Mouse (Mus musculus) midbrain, embryonic 11.5 days (tissue): ENCODE data around the gene Senp6. TPM values are rescaled to one million over a fixed set of nuclear protein-coding genes. Genes with fewer than 3 reads are reported as not detected.

Experiments
- ATAC-seq: fragments of 200-750 bp; cut with Nextera tagmentation; 2 replicates; pipeline ENCODE4 v1.8.0; 2017; ENCODE audit warnings: moderate TSS enrichment, moderate library complexity; ENCODE audit not compliant: low FRiP score
- DNase-seq: peaks from one replicate; pipeline ENCODE4 v3.0.0; 2015; ENCODE audit warnings: low spot score; ENCODE audit errors: missing footprints
- H3K27ac ChIP-seq: fragments of 300-500 bp; sonication (generic); 2 replicates; pipeline ENCODE4 v1.5.1; 2014; ENCODE audit warnings: low read depth, low read length
- H3K27me3 ChIP-seq: fragments of 300-500 bp; sonication (generic); 2 replicates; pipeline ENCODE4 v1.6.1; 2014; ENCODE audit warnings: mild to moderate bottlenecking, low read length, moderate library complexity, mixed read lengths; ENCODE audit not compliant: control insufficient read depth, insufficient read depth
- H3K36me3 ChIP-seq: fragments of 300-500 bp; sonication (generic); 2 replicates; pipeline ENCODE4 v1.6.1; 2014; ENCODE audit warnings: mild to moderate bottlenecking, low read length, moderate library complexity, mixed read lengths; ENCODE audit not compliant: control insufficient read depth, insufficient read depth
- H3K4me1 ChIP-seq: fragments of 300-500 bp; sonication (generic); 2 replicates; pipeline ENCODE4 v1.6.1; 2014; ENCODE audit warnings: low read length; ENCODE audit not compliant: control insufficient read depth, insufficient read depth
- H3K4me2 ChIP-seq: fragments of 300-500 bp; sonication (generic); 2 replicates; pipeline ENCODE4 v1.6.1; 2014; ENCODE audit warnings: mild to moderate bottlenecking, moderate library complexity
- H3K4me3 ChIP-seq: fragments of 300-500 bp; sonication (generic); 2 replicates; pipeline ENCODE4 v1.5.1; 2014; ENCODE audit warnings: low read depth, low read length
- H3K9ac ChIP-seq: fragments of 300-500 bp; sonication (generic); 2 replicates; pipeline ENCODE4 v1.6.1; 2014; ENCODE audit warnings: low read length
- H3K9me3 ChIP-seq: fragments of 300-500 bp; sonication (generic); 2 replicates; pipeline ENCODE4 v1.6.1; 2016; ENCODE audit warnings: low read length; ENCODE audit not compliant: control insufficient read depth
- WGBS: fragments of 180-500 bp; shearing (Covaris S2); extraction: QIAGEN DNeasy Blood & Tissue Kit; methylation state at CpG from one replicate; pipeline ENCODE4 v1.1.7; 2014; 5-methylcytosine and 5-hydroxymethylcytosine counted together
- polyA plus RNA-seq: library from polyadenylated mRNA; unstranded; fragments of >200 nt; fragmentation: Nextera tagmentation; extraction: Ambion mirVana; gene quantifications from 2 replicates; pipeline ENCODE4 v1.2.1, GENCODE M21; 2014

The Senp6 gene
- polyA plus RNA-seq, 1 experiment from 2014 or later, result 64.7 TPM

DNA sequence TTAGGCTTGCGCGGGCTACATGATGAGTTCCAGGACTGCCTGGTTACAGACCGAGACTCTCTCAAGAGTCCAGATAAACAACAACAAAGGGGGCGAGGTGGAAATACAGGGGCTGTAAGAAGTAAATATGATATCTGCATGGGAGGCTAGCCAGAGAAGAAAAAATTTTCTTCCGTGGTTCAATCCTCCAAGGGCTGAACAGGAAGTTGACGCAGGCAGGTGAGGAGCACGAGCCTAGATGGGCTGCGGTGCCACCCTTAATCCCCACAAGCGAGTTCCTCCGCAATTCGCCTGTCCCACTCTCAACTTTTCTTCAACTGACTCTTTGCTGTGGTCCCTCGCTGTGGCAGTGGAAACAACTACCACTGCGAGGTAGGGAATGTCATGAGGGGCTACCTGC lies 97.5 kb downstream of the Senp6 start:
- ATAC-seq, result no peak
- no peaks in the 10 kb centered on the region for H3K36me3 ChIP-seq
- H3K27me3 ChIP-seq, result no peaks in the 10 kb centered on the region
- WGBS, result 5% methylated on average over 13 of the region's 13 CpGs
- H3K4me1 ChIP-seq, result no peaks in the 10 kb centered on the region
- no peak overlapping the region for H3K9ac ChIP-seq
- H3K27ac ChIP-seq, result no peak overlapping the region
- H3K4me2 ChIP-seq, result peak overlapping the region; percentile 70
- no peak for DNase-seq
- H3K4me3 ChIP-seq, result peak overlapping the region; percentile 71
- no peaks in the 10 kb centered on the region for H3K9me3 ChIP-seq

DNA sequence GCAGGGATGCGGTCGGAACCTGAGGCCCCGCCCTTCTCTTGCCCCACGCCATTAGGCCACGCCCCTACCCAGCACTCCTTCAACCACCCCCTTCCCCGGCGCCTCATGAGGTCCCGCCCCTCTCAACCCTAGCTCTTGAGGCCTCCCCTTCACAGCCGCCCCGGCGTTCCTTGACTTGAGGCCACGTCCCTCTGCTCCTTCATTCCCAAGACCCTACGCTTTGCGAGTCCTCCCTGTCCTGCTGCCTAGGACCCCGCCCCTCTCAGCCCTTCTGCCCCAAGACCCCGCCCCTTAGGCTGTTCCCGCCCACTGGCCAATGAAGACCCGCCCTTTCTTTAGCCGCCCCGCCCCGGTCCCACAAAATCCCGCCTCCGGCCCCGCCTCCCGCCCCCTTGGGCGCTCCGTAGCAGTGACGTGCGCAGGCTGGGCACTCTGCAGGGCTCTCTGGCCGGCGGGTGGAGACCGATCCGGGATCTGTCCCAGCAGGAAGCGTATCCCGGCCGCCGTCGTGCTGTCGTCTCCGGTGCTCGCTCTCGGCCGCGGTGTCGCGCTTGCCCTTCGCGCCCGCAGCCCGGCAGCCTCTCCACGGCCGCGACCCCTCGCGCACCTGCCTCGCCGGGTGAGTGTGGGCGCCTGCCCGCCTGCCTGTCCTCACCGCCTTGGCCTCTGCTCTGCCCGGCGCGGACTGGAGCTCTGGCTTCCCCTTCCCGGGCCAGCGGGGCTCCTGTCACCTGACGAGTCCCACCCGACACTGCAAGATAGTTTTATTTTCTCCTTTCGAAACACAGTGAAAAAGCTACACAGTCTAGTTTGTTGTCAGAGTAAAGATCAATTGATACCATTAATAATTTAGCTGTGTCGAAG lies 98.1 kb downstream of the Senp6 start, which contains the start of gene Myo6:
TSS of gene Myo6 (plus strand) at position 421 of the 864 bp plus-strand sequence.
- under 1% methylated on average over 69 of the region's 69 CpGs for WGBS
- ATAC-seq, result peak; percentile 98
- peak within 1 kb of the TSS; percentile 70 for H3K4me2 ChIP-seq
- no peaks in the 10 kb centered on the region for H3K9me3 ChIP-seq
- H3K4me3 ChIP-seq, result peak within 1 kb of the TSS; percentile 71
- H3K36me3 ChIP-seq, result no peaks in the 10 kb centered on the region
- DNase-seq, result peak; percentile 99
- no peaks in the 10 kb centered on the region for H3K4me1 ChIP-seq
- no peaks in the 10 kb centered on the region for H3K27me3 ChIP-seq
- H3K9ac ChIP-seq, result peak within 1 kb of the TSS; percentile 67
- peak within 1 kb of the TSS; percentile 35; the same call in 1 of the 2 replicates for H3K27ac ChIP-seq

DNA sequence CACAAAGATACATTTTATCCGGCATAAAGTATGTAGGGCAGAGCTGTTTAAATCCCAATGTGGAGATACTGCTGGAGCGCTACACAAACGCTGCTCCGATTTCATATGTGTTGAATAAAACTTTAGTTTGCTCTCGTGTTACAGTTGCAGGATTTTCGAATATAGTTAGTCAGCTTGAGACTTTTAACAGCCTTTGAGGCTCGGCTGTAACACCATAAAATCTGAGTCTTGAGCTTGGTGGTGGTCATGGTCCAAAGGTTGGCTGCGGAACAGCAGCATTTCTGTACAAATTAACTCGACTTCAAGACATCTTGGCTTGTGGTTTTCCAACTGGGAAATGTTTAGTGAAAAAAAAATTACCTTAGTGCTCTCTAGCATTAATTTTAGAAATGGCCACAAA lies 99.0 kb downstream of the Senp6 start:
- H3K9ac ChIP-seq, result no peak overlapping the region
- H3K4me2 ChIP-seq, result peak overlapping the region; percentile 70
- H3K4me3 ChIP-seq, result no peak overlapping the region
- H3K4me1 ChIP-seq, result no peaks in the 10 kb centered on the region
- 58% methylated on average over 9 of the region's 9 CpGs for WGBS
- no peak overlapping the region for H3K27ac ChIP-seq
- H3K36me3 ChIP-seq, result no peaks in the 10 kb centered on the region
- DNase-seq (peak; percentile 90), ATAC-seq (no peak)
- no peaks in the 10 kb centered on the region for H3K27me3 ChIP-seq
- no peaks in the 10 kb centered on the region for H3K9me3 ChIP-seq

DNA sequence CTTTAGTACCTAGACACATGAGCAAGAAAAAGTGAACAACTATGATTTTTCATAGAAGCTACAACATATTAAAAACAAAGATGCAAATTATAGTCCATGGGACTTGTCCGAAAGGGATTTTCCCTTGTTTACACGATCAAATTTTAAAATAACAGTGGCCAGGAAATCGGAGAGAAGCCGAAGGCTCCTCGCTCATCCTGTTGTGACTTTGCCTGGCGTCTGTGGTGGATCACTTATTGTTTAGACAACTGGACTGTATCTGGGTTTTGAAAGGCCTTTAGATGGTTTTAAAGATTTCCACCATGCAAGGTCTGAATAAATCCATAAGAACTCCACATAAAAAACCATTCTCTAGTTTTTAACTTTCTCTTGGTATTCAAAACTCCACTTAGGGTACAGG lies 99.7 kb downstream of the Senp6 start:
- ATAC-seq, result no peak
- Histone ChIP-seq H3K4me1 (no peaks in the 10 kb centered on the region), H3K27me3 (no peaks in the 10 kb centered on the region), H3K36me3 (no peaks in the 10 kb centered on the region), H3K9ac (no peak overlapping the region), H3K4me2 (no peak overlapping the region), H3K27ac (no peak overlapping the region), H3K4me3 (no peak overlapping the region), H3K9me3 (no peaks in the 10 kb centered on the region)
- WGBS, result 81% methylated on average over 6 of the region's 6 CpGs
- DNase-seq, result no peak

DNA sequence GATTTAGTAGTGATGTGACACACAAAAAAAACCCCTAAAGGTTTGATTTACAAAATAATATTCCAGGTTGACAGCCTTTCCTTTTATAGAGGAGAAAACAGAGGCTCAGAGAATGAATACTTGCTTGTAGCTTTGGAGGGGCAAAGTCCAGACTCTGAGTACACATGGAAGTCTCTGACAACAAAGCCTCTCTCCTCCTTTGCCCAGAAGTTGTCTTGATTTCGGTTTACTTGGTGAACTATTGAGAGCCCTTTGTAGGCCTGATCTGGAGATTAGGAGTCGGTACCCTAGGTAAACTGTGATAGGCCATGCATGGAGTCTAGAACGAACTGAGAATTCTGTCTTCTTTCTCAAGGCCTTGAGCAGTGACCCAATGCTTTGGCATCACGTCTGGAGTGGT lies 100.4 kb downstream of the Senp6 start:
- no peak overlapping the region for H3K27ac ChIP-seq
- WGBS, result 64% methylated on average over 4 of the region's 4 CpGs
- no peak overlapping the region for H3K4me2 ChIP-seq
- no peaks in the 10 kb centered on the region for H3K9me3 ChIP-seq
- H3K4me3 ChIP-seq, result no peak overlapping the region
- no peak for DNase-seq
- ATAC-seq, result no peak
- H3K27me3 ChIP-seq, result no peaks in the 10 kb centered on the region
- H3K9ac ChIP-seq, result no peak overlapping the region
- H3K4me1 ChIP-seq, result no peaks in the 10 kb centered on the region
- H3K36me3 ChIP-seq, result no peaks in the 10 kb centered on the region

DNA sequence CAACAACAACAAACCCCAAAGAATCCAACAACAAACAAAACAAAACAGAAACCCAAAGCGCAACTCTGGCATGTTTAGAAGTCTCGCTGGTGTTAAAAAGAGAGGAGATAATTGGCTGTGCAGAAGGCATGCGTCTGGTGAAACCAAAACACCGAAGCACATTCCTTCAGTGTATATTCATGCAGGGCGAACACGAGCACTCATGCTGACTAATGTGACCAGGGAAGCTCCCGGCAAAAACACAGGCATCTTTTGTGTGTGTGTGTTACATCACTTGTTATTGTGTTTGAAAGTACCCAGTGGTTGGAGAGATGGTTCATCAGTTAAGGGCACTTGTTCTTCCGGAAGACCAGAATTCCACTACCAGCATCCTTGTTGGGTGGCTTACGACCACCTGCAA lies 102.8 kb downstream of the Senp6 start:
- Histone ChIP-seq H3K27ac (no peak overlapping the region), H3K27me3 (no peaks in the 10 kb centered on the region), H3K9me3 (no peaks in the 10 kb centered on the region), H3K36me3 (no peaks in the 10 kb centered on the region), H3K4me3 (no peak overlapping the region), H3K4me2 (no peak overlapping the region), H3K9ac (no peak overlapping the region), H3K4me1 (peaks cover 3% of the 10 kb centered on the region; the same call in 1 of the 2 replicates)
- DNase-seq (no peak), ATAC-seq (no peak)
- WGBS, result 88% methylated on average over 9 of the region's 9 CpGs

DNA sequence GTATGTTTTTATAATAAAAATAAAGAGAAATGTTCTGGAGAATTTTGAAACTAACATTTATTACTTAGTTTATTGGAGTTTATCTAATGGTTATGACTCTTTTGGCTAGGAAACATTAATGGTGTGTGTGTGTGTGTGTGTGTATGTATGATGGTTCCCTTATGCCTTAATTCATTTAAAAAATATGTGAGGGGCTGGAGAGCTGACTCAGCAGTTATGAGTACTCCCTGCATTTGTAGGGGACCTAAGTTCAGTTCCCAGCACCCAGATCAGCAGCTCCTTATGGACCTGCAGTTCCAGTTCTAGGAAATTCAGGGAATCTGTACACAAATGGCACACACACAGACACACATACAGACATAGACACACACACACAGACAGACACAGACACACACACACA lies 104.5 kb downstream of the Senp6 start:
- no peak overlapping the region for H3K9ac ChIP-seq
- no peak overlapping the region for H3K4me3 ChIP-seq
- DNase-seq (peak; percentile 8), ATAC-seq (no peak)
- no peak overlapping the region for H3K4me2 ChIP-seq
- H3K27me3 ChIP-seq, result no peaks in the 10 kb centered on the region
- H3K27ac ChIP-seq, result no peak overlapping the region
- H3K4me1 ChIP-seq, result peaks cover 3% of the 10 kb centered on the region; the same call in 1 of the 2 replicates
- no peaks in the 10 kb centered on the region for H3K9me3 ChIP-seq
- H3K36me3 ChIP-seq, result no peaks in the 10 kb centered on the region

DNA sequence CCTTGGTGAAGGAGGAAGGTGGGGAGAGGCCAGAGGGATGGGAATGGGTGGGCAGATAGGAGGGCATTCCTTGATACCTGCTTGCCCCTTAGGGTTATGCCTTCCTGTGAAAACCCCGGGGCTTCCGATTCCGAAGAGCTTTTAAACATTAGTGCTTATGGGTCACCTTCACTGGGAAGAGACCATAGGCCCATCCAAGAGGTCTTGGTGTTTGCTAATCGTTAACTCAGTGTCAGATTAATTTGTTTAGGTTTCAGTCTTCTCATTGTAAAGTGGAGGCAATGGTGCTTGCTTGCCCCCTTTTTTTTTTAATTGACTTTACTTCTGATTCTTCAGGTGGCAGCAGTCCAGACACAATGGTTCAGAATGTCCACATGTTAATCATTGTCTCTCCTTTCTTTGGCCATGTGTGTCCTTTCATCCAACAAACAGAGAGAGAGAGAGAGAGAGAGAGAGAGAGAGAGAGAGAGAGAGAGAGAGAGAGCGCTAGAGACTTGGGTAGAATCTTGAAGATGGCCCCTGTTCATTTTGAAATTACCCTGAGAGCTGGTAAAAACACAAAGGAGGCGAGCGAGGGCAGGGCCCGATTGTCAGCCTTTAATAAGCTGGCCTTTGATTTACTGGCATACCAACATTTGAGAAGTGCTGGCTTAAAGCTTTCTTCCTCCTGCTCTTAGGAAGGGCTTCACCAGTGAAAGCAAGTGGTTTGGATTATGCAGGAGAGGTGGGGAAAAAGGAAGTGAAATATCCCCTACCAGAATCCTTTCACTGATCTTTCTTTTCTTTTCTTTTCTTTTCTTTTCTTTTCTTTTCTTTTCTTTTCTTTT lies 105.9 kb downstream of the Senp6 start:
- 64% methylated on average over 8 of the region's 8 CpGs for WGBS
- no peak for ATAC-seq
- H3K27me3 ChIP-seq, result no peaks in the 10 kb centered on the region
- H3K36me3 ChIP-seq, result no peaks in the 10 kb centered on the region
- H3K9me3 ChIP-seq, result no peaks in the 10 kb centered on the region
- no peak overlapping the region for H3K4me2 ChIP-seq
- H3K9ac ChIP-seq, result no peak overlapping the region
- H3K4me3 ChIP-seq, result no peak overlapping the region
- H3K4me1 ChIP-seq, result peaks cover 3% of the 10 kb centered on the region; the same call in 1 of the 2 replicates
- peak; percentile 83 for DNase-seq
- no peak overlapping the region for H3K27ac ChIP-seq

DNA sequence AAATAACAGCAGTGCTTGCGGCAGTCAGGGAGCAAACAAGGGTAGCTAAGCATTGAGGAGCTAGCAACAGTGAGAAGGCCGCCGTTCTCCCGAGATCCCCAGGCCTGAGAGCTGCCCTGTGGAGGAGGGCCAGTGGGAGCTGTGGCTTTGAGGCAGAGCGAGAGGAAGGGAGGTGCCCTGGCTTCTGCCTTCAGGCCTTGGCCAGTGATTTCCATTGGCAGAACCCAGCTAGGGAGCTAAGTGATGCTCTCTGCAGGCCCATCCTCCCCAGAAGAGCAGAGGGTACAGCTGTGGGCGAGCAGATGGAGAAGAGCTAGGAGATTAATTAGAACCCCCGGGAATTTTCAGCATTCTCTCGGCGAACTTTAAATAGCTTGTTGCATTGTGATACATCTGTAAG lies 106.9 kb downstream of the Senp6 start:
- Histone ChIP-seq H3K9me3 (no peaks in the 10 kb centered on the region), H3K27ac (no peak overlapping the region), H3K9ac (no peak overlapping the region), H3K4me2 (no peak overlapping the region), H3K4me1 (peaks cover 3% of the 10 kb centered on the region; the same call in 1 of the 2 replicates), H3K4me3 (no peak overlapping the region), H3K36me3 (no peaks in the 10 kb centered on the region), H3K27me3 (no peaks in the 10 kb centered on the region)
- peak; percentile 89 for ATAC-seq
- 34% methylated on average over 9 of the region's 9 CpGs for WGBS
- DNase-seq, result peak; percentile 84
